Mouse (Mus musculus): ENCODE results near the gene Nsg1.

GRCm38 (mm10) chr5:38194946-38195345, 35.2 kb upstream of the Nsg1 start:
- TF ChIP-seq CTCF (conservative IDR thresholded peaks at IDR 0.05; ENCODE audit: insufficient read depth, insufficient read length, low read depth, low read length): no peak
- TF ChIP-seq POLR2A (IDR thresholded peaks at IDR 0.05; ENCODE audit: low read depth, low read length): no peak

Measured in kidney, adult 2 months (tissue).